Mouse (Mus musculus) frontal cortex, postnatal 36 days (tissue): ENCODE data around the gene Hexa.
A peak's percentile ranks its signal among the peaks of the same experiment; 100 is the strongest.

Experiments
- DNase-seq, 2 experiments: peaks; one replicate each; pipeline ENCODE4 v3.0.0; 2022; ENCODE audit warnings: low spot score in 2 of 2

Gene Hexa

DNA sequence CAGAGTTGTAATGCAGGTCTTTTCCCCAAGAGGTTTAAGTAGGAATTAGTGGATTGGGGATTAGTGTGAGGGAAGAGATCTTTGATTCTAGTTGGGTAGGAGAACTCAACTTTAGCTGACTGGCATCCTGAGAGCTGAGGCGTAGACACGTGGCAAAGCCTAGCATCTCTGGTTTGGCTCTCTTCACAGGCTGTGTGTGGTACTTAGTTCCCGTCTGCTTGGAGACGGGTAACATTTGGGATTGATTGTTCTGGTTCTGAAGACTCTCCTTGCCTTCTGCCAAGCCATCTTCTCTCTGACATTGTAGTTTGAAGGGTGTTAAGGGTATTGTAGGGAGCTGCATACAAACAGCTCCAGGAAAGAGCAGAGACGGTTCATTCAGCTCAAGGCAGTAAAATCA lies 13.3 kb downstream of the Hexa start:
- DNase-seq, result no peak

DNA sequence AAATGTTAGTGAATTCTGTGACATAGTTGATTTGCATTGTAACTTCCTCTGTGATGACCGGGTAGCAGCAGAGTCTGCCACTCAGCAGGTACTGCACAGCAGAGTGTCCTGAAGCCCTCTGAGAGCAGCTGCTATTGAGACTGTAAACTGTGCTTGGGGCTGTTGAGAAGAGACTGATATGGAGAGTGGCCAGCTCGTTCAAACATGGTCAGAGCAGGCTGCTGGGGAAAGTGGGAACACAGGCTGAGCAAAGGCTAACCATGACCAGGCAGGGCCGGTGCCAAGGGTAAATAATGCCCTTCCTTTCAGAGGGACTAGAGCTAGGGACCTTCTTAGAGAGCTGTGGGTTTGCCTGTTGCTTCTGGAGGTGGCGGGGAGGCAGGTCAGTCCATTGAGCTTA lies 14.4 kb downstream of the Hexa start:
- no peak for DNase-seq

DNA sequence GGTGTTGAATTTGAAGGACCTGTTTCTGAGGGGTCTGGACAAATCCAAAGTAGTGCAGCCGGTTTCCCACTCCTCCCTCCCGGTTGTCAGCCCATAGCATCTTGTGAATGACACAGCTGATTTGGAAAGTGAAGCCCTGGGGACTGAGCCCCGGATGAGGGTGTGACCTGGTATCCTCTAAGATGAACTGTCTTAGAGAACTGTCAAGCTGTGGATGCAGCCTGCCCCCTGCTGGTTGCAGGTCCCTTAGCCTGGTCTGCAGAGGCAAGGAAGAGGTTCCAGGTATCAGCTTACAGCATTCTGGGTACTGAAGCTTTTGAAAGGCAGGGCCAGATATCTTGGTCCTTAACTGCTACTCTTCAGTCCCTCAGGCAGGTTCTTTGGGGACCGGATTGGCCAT lies 26.3 kb downstream of the Hexa start:
- DNase-seq, result peak; percentile 66 to 69

DNA sequence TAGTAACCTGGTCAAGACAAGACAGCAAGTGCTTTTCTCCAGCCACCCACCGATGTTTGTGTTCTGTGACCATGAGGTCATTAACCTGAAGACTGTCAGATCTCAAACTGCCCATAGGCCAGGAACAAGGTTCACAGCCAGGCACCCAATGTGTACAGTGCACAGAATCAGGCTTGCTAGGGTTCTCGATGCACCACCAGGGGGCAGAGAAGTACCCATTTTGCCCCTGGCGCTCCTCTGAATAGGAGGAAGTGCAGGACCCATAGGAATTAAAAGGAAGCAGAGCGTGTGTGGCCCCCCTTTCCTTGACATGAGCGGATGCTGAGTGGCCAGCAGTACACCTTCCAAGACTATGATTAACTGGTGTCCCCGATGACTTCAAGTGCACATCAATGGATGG lies 27.8 kb downstream of the Hexa start:
- DNase-seq, result peak; percentile 46 to 60

DNA sequence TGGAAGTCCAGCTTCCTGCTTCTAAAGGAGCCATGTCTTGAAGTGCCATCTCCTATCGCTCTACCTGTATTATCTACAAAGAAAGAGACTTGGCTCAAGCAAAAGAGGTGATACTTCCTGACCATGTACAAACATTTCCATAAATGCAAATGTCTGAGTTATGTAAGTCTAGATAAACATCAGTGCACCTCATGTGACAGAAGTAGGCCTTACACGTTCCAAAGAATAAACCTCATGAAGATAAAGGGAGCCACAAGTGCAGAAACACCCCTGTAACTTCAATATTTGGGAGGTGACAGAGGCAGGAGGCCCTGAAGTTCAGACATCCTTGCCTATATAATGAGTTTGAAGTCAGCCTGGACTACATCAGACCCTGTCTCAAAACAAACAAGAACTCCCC lies 32.5 kb downstream of the Hexa start:
- no peak for DNase-seq

DNA sequence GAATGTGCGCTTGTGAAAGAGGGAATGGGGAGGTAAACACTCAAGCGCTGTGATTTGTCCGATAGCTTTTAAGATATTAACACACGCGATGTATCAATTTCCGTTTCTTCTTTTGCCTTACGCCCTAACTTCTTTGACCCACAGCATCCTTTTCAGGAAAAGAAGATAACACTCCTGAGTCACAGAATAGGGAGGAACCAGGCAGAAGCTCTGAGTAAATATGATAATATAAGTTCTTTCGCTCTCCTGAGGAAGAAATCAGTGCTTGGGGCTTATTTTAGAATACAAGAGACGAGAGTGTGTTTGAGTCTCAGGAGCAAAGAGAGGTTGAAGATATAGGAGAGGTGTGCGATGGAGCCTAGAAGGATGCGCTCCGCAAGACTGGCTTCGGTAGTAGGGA lies 38.1 kb downstream of the Hexa start:
- no peak for DNase-seq

DNA sequence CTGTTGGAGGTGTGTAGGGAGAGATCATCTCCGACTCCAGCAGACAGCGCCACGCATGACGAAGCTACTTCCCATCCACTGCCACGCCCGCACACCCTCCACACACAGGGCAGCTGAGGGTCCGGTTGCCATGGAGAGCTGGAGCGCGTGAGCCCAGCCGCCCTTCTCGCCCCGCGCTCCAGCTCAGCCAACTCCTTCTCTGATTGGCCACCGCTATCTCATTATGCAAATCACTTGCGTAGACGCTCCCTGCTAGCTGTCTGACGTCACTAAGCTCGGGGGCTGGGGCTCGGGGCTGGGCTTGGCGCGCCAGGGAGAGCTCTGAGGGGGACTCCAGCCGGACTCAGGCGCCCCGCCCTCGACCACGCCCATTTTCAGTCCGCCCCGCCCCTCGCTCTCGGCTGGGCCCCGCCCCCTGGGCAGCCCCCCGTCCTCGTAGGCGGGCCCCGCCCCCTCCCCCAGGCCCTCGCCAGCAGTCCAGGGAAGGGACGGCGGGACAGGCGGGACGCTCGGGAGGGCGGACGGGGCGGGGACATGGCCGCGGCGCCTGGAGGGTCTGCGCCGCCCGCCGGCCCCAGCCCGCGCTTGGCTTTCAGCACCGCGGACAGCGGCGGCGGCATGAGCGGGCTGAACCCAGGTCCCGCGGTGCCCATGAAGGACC lies 38.6 kb downstream of the Hexa start, which contains the start of gene Celf6:
Celf6 (plus strand) TSS at position 74 of the 661 bp plus-strand sequence.
- DNase-seq, result peak; percentile 93

DNA sequence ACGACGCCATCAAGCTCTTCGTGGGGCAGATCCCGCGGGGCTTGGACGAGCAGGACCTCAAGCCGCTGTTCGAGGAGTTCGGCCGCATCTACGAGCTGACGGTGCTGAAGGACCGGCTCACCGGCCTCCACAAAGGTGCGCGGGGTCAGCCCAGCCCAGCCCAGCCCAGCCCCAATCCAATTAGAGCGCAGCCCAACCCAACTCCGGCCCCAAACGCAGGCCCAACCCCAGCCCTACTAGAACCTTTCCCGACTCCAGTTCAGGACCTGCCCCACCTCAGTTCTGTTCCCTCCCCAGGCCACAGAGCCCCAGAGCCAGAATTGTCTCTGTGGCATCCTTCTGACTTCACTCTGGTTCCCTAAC lies 39.1 kb downstream of the Hexa start:
- no peak for DNase-seq

DNA sequence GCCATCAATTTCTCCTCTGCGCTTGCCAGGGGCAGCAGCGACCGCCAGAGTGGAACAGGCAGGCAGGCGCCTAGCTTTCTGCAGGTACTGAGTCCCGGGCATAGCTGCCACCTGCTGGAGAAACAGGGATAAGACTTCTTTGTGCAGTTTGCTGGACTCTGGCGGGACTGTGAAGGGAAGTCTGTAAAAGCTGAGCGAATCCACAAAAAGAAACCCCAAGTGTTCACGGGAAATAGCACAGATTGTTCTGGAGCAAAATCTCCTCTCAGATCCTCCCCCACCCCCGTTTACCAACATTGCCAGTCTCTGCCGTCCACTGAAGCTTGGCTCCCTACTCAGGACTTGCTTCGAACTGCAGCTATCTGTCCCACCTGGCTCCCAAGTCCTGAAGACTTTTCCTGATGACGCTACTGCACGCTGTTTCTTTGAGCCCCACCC lies 45.5 kb downstream of the Hexa start:
- peak; percentile 72 to 82 for DNase-seq

DNA sequence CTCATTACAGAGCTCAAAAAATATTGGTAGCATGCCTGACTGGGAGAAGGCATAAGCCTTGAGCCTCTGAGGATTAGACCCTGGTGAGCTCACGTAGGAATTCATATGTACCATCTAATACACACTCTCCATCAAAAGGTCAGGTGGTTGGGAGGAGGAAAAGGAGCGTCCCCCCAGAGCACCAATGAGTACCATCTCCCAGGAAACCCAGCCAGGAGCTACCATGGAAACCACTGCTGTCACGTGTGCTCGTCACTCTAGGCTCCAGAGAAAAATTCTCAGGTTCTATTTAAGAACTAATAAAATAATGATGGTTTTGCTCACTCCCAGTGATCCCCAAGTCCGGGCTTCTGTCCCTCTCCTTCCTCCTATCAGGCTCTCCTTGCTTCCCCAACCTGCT lies 48.9 kb downstream of the Hexa start:
- DNase-seq, result no peak

DNA sequence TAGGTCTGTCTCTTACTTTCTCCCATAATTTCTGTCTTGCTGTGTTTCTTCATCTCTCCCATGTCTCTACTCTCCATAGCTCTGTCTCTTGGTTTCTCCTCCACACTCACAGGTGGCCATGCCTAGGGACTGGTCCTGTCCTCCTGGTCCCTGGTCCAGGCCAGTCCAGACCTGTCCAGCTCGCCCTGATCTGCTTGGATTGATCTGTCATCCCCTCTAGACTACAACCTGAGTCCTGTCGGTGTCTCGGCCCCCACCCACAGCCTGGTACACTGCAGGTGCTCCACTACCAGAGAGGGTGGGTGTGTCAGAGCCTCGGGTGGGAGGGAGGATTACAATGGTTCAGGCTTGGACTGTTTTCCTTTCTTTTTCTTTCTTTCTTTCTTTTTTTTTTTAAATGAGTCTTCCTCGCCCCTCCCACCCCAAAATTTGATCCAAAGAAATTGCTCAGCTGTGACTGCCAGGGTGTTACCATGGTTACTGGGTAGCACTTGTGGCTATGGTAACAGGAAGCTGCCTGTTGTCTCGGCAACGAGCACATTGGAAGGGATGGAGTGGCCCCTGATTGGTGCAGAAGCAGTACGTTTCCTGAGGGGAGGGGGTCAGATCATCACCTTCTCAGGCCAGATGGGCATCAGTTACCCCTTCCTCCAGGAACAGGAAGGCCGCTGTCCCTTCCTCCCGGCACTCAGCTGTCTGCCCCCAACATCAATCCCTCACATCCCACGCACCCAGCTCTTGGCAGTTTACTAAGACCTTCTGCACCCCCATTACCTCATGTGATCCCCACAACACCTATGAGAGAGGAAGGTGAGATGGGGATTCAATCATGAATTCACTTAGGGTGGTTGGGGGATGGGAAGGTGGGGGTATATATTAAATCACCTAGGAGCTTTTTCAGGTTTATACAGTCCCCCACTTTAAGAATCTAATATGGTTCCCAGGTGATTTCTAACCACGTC lies 49.7 kb downstream of the Hexa start:
- peak; percentile 71 to 86 for DNase-seq

DNA sequence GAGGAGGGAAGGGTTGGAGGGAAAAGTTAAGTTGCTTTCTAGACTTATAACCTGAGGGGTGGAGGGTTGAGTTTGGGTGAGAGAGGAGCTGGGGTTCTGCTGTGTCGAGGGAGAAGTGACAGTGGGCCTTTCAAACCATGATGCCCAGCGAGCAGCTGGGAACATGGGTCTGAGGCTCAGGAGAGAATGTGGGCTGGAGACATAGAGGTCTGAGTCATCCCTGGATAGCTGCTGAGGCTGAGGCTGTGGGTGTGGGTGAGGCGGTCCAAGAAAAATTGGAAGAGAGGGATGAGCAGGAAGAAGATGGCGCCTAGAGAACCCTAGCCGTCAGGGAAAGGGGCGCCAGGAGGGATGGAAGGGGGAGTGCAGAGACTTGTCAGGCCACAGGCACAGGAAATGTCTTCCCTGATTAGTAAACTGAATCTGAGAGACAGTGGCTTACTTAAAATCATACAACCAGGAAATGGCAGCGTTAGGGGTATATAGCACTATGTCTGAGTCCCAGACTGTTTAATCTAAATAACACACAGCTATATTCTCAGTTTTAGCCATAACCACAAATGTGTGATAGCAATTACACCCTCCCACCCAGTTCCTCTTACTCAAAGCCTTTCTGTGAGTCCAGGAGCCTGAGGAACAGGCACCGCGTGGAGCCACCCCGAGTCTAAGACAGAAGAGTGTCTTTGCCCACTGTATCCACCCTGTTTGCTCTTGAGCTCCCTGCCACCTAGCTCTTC lies 50.5 kb downstream of the Hexa start:
- DNase-seq, result peak; percentile 67 to 75

DNA sequence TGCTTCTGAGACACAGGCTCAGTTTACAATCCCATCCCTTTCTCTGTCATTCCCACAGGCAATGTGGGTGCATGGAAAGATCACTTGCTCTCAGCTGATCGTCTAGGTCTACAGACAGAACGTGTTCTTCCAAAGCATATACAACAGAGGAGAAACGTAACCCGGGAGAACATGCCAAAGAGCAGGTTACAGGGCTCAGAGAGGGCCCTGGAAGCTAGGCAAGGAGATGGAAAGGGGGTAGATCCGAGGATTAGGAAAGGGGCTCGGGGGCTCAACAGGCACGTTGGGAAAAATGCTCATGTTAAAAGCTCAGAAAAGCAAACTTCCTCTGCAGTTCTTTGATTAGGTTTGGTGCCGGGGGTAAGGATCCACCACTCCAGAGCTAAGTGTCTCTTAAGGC lies 62.3 kb downstream of the Hexa start:
- DNase-seq, result no peak

DNA sequence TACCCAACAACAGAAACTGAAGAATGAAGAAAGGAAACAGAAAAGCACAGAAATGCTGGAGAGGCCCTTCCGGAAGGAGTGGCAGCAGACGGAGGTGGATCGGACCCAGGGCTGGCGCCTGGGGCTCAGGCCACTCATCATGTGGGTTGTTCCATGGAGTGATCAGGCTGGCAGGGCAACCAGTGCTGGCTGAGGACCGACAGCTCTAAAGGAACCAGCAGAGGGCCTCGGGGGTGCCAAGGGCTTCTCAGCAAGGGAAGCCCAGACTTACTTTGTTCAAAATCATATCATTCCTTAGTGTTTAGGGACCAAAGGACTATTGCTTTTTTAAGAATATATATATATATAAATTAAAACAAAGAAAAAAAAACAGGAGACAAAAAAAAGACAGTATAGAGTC lies 66.6 kb downstream of the Hexa start:
- DNase-seq, result no peak

DNA sequence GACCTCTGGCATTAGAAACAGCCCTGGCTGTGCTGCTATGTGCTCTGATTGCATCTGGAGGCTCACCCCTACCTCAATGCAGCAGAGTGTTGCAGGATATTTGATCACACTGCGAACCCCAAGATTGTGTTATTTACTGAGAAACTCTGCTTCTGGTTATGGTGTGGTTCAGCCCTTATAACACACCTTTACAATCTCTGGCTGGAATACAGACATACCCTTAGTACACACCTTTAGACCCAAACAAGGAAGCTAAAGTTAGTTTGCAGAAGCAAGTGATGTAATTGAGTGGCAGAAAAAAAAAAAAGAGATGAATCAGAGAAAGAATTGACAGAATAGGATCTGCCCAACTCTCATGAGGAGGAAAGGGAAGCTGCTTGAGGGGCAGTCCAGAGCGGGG lies 71.6 kb downstream of the Hexa start:
- no peak for DNase-seq
